Mouse (Mus musculus) C2C12 (cell line): ENCODE measurements at regions not wholly inside any gene's neighbourhood (a gene's known extent, or its start where the extent isn't known, plus 50 kb on each side); places are given as distances from the start of the nearest gene placed in this dataset.

Source experiments
- CEBPB ChIP-seq: IDR thresholded peaks from one replicate; pipeline ENCODE4 v1.6.1; 2011; ENCODE audit warnings: low read depth, mild to moderate bottlenecking, control low read depth, moderate library complexity
- CTCF ChIP-seq: IDR thresholded peaks from one replicate; pipeline ENCODE4 v1.5.1; 2011; ENCODE audit not compliant: control insufficient read depth, insufficient read depth, insufficient read length
- FOSL1 ChIP-seq: IDR thresholded peaks from one replicate; pipeline ENCODE4 v1.8.0; 2011; ENCODE audit warnings: mild to moderate bottlenecking, low read length; ENCODE audit not compliant: poor library complexity, insufficient read depth, severe bottlenecking
- MAX ChIP-seq: IDR thresholded peaks from one replicate; pipeline ENCODE4 v1.6.1; 2011; ENCODE audit warnings: mild to moderate bottlenecking, control low read depth
- MYOD1 ChIP-seq: IDR thresholded peaks from one replicate; pipeline ENCODE4 v1.6.1; 2011; ENCODE audit warnings: low read depth; ENCODE audit not compliant: control insufficient read depth, insufficient read length
- MYOG ChIP-seq: IDR thresholded peaks from one replicate; pipeline ENCODE4 v1.6.1; 2011; ENCODE audit not compliant: control insufficient read depth, insufficient read length; ENCODE audit errors: extremely low read depth

DNA sequence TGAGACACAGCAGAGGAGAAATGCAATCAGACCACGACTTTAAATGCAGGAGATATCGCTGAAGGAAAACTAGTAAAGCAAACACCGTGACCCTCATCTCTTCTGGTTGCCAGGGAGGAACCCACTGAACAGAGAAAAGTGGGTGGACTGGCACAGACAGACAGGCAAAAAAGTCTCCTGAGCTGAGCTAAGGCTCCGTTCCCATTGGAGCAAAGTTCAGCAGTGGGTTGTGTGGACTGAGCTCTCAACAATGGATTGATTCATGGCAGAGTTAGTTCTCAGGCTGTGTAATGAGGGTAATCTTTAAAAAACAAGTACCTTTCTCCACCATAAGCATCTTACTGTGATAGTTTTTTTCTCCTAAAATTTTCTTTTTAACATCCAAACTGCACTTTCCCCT is 454.8 kb downstream of the Gja1 start:
- TF ChIP-seq CTCF (no peak), FOSL1 (no peak), MYOG (no peak), CEBPB (no peak), MYOD1 (no peak), MAX (no peak)
